Mouse (Mus musculus) adrenal gland, postnatal 10 days (tissue): ENCODE measurements around the gene Zfp142. TPM values are rescaled to one million over a fixed set of nuclear protein-coding genes. Genes with fewer than 3 reads are reported as not detected.

Experiments used
- DNase-seq: peaks from one replicate; pipeline ENCODE4 v3.0.0; 2021; ENCODE audit warnings: mixed read lengths
- long read RNA-seq, 2 experiments: library from polyadenylated mRNA; stranded (forward); transcript quantifications; one replicate each; pipeline ENCODE4 v2.0.0; 2021
- total RNA-seq, 2 experiments: library from RNA; stranded (reverse); gene quantifications; 2 replicates each; pipeline ENCODE4 v1.2.3; 2021

Zfp142 gene
- 10 to 100 TPM; 11.6 to 15.3 TPM for total RNA-seq
- long read RNA-seq, experiment 1, partial matches to known transcripts: 2 of 3 reads
- long read RNA-seq, experiment 1, other reads (novel, unspliced or antisense): 1 of 3 reads
- long read RNA-seq, experiment 2, partial matches to known transcripts: 1 of 2 reads
- long read RNA-seq, experiment 2, other reads (novel, unspliced or antisense): 1 of 2 reads

DNA sequence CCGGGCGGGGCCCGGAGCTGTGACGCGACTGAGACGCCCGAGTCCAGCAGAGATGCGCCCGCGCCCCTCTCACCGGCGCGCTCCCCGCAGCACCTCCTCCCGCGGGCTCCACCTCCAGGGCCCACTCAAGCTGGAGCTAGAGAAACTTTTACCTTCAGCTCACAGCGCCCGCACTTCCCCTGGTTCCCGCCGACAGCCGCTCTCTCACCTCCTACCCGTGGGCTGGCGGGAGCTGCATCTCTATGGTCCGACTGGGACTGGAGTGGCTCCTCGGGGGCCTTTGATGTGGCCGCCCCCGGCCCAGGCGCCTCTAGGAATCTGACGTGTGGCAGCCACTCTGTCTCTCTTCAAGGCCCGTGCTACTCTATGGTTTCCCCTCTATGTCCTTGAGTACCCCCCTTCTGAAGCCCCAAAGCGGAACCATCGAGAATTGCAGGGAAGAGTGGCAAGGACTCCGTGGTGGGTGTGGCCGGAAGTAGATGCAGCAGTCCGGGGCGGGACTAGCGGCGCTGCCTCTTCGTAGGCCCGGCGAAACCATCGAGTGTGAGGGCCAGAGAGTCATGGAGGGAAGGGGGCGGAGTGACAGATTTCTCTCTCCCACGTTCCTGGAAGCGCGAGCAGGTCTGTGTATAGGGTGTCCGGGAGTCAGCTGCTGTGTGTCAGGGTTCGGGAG lies at the start of gene Zfp142, which contains the start of gene Bcs1l:
Gene Zfp142, minus strand, starts transcription at position 474 of the 673 bp plus-strand sequence.
Gene Bcs1l, plus strand, starts transcription at position 517 of the 673 bp plus-strand sequence.
- DNase-seq: peak; percentile 99

DNA sequence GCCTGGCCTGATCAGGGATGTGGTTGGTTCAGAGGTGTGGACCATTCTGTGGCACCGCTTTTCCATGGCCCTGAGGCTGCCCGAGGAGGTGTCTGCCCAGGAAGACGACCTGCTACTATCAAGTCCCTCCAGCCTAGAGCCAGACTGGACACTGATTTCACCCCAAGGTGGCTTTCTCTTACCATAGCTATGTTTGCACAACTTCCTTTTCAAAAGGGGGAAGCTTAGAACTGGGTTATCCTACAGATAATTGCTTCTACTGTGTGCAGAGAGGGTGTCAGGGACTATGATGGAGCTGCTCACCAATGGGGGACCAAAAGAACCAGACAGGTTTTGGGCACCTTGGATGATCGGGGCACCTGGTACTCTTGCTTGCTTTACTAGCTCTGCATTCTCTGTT lies 44.7 kb upstream of the Zfp142 start:
- no peak for DNase-seq

DNA sequence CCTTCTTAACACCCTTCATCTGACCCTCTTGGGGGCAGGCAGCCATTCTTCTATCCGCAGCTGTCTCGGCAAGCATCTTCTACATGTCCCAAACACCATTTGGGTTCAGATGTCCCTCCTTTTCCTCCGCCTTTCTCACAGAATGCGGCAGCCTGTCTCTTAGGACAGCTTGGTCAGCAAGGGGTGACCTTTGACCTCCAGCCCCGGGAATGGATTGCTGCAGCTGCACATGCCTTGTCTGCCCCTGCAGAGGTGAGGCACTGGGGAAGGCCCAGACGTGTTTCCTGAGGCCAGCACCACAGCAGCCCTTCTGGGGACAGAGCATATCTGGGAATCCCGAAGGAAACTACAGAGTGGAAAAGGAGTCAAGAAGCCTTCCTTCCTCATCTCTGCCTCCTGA lies 40.0 kb upstream of the Zfp142 start:
- DNase-seq: no peak

DNA sequence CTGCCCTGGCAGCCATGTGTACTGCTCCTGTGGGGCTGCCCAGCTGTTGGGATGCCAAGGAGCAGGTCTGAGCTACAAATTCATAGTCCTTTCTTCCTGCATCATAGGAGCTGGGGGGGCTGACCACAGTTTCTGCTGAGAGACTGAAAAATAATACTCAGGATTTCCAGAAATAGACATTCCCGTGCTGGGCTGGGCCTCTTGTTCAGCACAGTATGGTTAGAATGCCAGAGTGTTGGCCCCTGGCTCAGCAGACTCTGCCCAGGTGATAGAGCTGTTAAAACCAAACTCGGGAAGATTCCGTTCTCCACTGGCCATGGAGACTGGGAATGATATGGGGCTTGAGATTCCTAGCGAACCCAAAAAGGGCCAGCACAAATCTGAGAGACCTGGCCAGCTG lies 38.0 kb upstream of the Zfp142 start:
- no peak for DNase-seq

DNA sequence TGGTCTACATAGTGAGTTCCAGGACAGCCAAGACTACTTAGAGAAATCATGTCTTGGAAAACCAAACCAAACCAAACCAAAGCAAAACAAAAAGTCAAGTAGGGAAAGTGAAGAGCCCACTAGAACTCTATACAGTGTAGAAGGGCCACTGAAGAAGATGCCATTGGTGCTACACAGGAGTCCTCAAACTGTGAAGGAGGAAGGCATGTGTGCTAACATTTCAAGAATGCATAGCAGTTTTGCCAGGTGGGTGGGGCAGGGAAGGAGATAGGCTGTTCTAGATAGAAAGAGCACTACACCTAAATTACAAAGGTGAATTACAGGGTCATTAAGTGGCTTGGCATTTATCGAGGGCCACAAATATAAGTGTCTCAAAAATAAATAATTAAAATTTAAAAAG lies 36.1 kb upstream of the Zfp142 start:
- no peak for DNase-seq

DNA sequence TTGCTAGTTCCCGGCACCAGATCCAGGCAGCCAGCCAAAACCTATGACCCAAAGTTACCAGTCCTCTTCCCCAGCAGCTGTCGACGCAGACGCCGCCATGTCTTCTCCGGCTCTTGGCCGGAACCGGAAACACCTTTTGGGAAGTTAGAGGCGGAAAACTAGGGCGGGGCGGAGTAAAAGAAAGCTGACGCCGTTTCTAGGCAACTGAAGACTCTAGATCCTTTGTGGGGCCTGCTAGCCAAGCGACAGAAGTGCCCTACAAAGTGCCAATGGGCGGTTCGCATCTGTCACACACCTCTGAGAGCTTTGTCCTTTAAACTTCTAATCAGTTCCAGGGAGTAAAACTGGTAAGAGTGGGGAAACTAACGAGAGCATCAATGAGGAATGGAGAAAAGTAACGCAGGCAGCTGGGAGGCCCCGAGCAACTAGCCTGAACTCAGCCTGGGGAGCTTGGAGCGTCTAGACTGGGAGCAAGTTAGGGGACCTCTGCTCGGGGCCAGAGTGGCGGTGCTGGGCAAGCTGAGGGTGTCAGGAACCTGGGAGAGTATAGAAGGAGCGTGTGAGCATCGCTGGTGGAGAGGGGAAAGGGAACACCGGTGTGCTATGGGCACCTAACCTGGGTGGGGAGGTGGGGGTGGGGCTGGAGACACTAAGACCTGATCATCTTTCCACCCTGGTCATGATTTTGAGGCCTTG lies 13.4 kb upstream of the Zfp142 start, which contains the start of the genes Rnf25 and Stk36:
Gene Rnf25, minus strand, starts transcription at position 131 of the 696 bp plus-strand sequence.
Gene Stk36, plus strand, starts transcription at position 179 of the 696 bp plus-strand sequence.
- peak; percentile 89 for DNase-seq

DNA sequence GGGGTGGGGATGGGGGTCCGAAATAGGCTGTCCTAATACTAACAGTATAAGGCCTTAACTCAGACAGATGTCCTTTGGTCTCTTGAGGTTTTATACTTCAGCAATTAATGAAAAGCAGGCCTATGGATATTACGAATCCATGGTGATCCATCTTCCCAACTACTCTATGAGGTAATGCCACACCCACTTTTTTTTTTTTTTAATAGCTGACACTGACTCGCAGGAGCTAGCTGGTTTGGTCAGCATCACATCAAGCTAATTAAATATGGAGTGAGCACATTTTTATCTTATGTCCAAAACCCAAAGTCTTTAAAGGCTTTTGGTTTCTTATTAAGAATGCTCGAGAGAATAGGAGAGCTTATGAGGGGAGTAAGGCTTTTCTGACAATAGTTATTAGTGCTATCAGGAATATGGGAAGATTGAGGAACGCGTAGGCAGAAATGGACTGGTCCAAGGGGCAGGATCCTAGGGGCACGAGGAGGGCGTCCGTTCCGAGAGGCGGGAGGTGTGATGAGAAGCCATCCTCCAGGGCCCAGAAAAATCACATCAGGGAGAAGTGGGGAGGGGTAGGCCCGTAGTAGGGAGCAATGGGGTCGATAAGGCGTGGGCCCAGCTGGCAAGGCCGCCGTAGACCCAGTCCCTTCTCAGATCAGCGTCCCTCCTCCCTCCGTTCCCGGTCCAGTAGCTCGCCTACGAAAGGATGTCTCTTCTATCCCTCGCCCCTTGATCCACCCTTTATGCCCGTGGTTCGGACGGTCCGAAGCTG lies 12.6 kb upstream of the Zfp142 start:
- no peak for DNase-seq

DNA sequence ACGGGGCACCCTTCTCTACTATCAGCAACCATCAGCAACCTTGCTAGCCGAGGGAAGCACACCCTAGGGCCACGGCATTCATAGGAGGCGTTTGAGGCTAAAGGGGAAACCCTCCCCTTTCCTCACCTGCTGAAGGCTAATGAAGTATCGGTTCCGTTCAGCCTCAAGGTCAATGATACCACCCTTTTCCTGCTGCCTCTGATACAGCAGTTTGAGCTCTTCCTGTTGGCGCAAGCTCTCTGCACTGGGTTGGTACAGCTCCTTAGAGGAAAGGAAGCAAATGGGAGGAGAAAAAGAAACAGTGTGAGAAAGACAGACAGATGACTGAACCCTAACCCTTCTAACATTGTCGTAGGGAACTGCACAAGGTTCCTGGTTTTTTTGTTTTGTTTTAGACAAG lies 6.4 kb upstream of the Zfp142 start:
- DNase-seq: no peak

DNA sequence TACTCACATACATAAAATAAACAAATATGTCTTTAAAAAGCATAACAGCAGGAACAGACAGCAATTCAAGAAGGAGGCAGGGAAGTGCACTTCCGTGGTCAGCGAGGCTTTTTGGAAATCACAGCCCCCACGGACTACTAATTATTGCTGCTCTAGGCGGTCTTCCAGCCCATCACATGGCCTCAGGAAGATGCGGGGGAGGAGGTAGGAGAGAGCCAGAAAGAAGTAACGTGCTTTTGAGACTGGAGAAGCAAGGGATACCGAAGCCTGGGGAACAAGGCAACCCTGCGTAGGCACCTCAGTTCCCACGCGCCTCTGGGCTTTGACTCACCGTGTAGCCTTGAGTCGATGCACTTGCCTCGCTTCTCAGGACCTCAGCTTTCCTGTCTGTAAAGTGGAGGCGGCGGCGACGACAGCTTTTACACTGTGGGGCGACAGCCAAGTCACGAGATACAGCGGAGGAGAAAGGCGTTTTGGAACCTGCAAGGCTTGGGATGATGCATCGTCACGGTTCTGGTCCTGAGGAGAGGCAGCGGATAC lies 743 bp downstream of the Zfp142 start:
- DNase-seq: no peak

DNA sequence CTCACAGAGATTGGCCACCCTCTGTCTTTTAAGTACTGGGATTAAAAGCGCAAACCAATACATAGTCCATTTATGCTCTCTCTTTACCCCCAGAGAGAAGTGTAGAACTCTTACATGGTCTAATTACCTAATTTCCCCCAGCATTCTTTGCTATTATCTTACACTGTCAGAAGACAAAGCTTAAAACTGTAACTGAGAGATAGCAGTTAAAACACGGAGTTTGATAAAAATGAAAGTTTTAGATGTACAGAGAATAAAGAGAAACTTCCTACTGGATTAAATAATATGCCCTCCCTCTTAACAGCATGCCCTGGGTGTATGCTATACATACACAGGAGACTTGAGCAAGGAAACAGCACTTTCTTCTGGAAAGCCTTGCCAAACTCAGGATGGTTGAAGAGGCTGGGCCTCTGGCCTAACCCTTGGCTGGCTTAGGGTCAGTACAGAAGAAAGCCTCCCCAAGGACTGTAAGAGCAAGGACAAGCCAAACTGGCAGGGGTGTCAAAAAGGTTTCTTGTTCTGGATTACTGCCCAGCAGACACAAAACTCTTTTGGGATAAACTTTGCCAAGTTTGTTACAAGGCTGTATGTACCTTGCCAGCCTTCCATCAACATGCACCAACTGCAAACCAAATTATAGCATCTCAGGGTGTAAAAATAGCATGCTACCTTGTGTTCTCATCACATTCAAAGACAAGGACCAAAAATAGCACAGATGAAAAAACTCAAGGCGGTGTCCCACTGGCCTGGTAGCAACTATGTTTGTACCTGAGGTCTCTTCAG lies 3.2 kb downstream of the Zfp142 start:
- DNase-seq: peak; percentile 57

DNA sequence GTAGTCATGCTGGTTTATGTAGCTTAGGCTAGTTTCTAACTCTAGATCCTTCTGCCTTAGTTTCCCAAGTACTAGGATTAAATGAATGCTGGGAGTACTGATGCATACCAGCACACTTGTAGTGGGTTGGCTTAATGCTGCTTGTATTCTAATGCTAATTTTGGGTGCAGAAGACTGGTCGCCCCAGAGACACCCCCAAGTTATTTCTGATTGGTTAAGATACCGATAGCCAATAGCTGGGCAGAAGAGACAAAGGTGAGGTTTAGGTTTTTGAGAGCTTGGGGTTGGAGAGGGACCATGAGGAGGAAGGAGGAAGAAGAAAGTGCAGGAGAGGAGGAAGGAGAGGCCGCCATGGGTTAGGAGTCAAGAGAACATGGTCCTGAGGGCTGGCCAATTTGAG lies 5.4 kb downstream of the Zfp142 start:
- DNase-seq: no peak

DNA sequence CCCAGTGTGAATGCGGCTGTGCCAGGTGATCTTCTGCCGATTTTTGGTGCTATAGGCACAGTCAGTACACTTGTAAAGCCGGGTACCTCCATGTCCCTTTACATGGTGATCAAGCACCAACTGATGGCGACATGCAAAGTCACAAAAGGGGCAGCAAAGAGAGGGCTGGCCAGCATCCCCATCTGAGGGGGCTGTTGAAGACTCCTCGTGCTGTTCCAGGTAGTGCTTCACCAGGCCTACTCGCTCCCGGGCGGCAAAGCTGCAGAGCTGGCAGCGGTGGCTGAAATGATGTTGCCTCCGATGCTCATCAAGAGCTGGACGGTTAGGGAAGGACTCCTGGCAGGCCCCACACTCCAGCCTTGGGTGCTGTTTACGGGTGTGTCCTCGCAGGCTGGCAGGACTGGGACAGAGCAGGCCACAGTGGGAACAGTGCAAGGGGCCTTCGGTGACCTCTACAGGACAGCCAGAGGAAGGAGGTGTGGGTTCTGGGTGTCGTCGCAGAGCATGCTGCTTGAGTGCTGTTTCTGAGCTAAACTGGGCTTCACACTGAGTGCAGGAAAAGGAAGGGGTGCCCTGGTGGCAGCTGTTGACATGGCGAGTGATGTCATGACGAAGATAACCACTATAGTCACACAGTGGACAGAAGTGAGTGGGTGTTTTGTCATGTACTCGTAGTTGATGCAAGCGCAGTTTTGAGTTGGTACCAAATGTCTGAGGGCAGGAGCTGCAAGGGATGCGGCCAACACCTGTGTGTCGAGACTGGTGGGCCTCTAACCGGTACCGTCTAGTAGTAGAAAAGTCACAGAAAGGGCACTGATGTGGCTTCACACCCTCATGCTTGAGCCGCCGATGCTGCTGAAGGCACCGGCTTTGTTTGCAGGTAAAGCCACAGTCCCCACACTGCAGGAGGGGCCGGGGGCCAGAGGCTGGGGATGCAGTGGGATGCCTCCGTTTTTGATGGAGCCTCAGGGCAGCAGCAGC lies 18.0 kb downstream of the Zfp142 start:
- DNase-seq: peak; percentile 4

DNA sequence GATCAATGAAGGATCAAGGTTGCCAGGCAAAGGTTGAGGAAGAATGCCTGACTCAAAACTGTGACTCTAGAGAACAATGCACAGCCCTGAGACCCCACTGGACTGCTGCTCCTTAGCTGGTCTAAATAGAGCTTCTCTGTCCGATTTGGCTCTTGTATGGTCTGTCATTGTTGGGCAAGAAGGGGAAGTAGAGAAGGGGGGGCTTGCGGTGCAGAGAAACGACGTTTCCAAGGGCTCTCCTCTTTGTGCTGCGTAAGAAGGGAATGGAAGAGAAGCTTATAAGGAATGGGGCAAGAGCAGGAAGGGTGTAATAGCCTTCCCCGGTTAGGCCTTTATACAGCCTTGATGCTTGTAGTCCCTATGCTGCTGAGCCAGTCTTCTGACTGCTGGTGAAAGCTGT lies 22.2 kb downstream of the Zfp142 start:
- no peak for DNase-seq

DNA sequence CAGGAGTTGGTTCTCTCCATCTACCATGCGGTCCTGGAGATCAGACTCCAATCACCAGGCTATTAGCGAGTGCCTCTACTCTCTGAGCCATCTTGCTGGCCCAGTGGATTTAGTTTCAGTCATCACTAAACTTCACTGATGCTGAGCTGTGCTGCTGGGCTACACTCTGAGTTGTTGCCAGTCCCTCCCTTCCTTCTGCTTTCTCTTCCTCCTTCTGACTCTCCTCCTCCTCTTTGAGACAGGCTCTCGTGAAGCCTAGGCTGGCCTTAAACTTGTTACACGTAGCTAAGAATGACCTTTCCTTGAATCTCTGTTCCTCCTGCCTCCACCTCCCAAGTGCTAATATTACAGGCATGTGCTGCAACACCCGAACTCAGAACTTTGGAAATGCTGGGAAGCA lies 29.0 kb downstream of the Zfp142 start:
- DNase-seq: no peak

DNA sequence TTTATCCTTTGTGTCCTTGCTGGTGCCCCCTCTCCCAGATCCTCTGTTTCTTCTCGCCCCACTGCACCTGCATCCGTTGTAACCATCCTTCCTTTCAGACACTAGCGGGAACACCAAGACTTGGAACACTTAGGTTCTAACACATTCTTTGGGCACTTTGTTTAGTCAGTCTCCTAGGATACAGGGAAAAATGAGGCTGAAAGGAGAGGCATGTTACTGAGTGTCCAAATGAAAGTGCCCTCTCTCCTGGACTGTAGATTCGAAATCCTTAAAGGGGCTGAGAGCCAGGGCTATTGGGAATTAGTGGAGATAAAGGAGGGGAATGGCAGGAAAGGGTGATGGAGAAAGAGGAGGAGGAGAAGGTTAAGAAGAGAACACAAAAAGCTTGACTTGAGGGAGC lies 43.9 kb downstream of the Zfp142 start, which contains the start of gene Usp37:
Gene Usp37, minus strand, starts transcription at position 101 of the 400 bp plus-strand sequence.
- DNase-seq: no peak

DNA sequence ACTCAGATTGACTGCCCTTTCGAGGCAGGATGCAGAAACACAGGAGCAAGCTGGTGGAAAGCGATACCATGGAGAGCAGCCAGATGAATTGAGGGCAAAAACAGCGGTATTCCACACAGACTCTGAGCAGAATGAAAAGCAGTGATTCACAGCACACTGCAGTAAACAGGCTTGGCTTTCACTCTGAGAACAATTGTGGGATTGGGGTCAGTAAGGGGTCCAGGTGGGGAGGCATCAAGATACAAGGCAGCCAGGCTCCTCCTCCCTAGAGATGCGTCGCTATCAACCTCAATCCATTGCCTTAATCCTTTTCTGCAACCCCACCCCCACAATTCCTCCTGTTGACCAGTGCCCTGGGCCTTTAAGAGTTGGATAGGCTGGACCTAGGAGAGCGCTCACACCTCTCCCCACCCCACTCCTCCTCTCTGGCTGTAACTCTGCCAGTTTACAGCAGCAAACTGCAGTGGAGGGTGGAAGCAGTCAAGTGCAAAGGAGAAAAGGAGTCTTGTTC lies 45.5 kb downstream of the Zfp142 start, which contains the start of gene Plcd4:
Gene Plcd4, plus strand, starts transcription at position 438 of the 511 bp plus-strand sequence.
- DNase-seq: peak; percentile 24

DNA sequence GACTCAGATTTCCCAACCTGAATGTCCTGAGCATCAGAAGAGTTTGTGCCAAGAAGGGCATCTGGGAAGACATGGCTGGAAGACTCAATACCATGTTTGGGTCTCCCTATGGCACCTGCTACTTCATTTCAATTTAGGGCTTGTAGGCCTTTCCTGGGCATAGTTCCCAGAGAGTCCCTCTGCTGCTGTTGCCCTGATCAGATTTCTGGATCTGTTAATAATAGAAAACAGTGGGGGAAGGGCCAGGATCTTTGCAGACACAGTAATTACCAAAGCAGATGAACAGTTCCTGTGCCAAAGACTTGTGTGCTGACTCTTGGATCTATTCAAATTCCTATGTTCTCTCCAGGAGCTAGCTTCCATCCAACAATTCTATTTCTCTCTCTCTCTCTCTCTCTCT lies 49.4 kb downstream of the Zfp142 start:
- no peak for DNase-seq

DNA sequence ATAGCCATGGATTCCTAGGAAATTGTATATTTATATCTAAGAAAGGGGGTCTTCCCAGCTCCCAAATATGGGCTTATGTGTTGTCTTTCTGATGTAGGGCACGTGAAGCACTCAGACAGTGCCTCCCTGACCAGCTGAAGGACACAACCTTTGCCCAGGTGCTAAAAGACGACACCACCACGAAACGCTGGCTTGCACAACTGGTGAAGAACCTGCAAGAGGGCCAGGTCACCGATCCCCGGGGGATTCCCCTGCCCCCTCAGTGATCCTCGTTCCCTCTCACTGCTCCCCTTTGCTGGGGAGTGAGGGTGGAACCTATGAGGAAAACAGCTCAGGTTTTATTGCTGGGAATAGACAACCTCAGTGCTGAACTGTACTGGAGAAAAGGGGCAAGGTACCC lies 59.5 kb downstream of the Zfp142 start:
- DNase-seq: no peak

DNA sequence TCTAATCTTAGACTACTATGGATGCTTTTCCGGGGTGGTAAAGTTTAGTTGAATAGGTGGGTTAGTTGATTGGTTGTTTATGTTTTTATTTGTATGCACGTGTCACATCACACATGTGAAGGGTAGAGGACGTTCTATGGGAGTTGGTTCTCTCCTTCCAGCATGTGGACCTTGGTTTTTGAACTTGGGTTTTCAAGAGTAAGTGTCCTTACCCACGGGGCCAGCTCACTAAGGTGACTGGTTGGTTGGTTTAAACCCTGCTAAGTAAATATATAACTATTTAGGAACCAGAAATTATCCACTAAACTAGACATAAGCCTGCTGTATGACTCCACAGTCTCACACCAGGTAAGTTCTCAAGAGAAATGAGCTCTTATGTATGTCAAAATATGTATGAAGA lies 63.3 kb downstream of the Zfp142 start:
- no peak for DNase-seq

DNA sequence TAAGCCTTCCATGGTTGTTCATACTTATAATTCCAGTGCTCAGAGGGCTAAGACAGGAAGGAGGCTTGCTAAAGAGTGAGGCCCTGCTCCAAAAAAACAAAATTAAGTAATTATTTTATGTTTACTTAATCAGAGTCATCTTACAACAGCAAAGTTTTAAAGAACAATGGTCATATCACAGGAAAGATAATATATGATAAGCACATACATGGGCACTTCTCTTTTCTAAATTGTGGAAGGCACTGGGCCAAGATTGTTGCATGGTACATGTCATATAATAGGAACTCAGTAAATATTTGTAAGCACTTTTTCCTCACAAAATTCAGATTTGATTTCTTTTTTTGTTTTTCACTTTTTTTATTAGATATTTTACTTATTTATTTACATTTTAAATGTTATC lies 68.2 kb downstream of the Zfp142 start:
- DNase-seq: no peak
